Mouse (Mus musculus): Measurements from ENCODE around the gene Degs1. TPM values are rescaled to one million over a fixed set of nuclear protein-coding genes. Genes with fewer than 3 reads are reported as not detected.

Degs1 gene
- total RNA-seq, 1 experiment from 2014 or later, result 27.1 TPM

DNA sequence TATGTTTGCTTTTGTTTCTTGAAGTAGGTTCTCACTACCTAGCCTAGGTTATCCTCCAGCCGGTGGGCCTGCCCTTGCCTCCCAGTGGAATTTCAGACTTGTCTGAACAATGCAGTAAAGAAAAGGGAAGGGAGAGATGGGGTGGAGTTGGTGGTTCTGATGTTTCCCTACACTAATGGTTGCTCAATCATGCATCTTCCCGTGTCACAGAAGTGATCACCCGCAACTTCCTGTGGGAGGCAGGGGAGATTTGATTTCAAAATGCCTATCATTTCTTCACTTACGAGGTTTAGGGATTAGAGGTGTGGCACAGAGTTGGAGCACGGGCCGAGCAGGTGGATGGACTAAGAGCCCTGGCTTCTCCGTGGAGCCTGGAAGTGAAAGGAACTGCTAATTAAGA, 627 bp upstream of the Degs1 start:
- ATAC-seq (replicated peaks; ENCODE audit: low read depth, poor library complexity, severe bottlenecking), result peak; percentile 54

DNA sequence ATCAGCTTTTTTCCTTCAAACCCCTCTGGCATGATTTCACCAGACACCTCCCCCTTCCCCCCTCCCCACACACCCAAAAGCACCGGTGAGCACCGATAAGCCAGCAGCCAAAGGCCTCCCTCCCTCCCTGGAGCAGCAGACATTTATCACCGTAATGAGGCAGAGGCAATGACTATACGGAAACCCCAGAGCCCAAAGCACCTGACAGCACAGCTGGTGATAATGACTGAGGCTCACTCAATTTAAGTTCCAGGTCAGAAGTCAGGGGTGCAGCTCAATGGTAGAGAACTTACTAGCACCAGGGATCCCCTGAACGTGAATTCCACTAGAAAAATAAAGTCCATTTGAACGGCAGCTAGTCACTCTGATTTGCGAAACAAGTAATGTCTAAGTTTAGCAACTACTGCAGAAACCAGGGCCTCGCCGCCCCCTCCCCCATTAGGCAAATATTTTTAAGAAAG, 1.3 kb downstream of the Degs1 start:
- ATAC-seq (replicated peaks; ENCODE audit: low read depth, poor library complexity, severe bottlenecking), result peak; percentile 56

DNA sequence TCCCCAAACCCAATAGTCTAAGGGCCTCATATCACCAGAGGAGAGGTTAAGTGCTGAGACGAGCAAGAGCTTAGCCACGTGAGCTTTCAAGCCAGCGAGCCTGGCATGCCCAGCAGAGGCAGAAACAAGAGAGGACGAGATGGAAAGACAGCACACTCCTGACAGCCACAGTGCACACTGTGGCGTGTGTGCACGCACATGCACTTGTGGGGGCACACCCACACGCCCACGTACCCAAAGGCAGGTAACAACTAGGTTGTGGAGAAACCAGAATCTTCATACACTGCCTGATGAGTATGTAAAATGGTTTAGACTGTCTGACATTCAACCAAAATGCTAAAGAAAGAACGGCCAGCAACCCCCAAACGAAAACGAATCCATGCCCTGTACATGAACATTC, 2.0 kb downstream of the Degs1 start:
- ATAC-seq (replicated peaks; ENCODE audit: low read depth, poor library complexity, severe bottlenecking), result no peak

GRCm38 (mm10) chr1:182280046-182280445, 2.6 kb downstream of the Degs1 start:
- no peak for ATAC-seq (replicated peaks; ENCODE audit: low read depth, poor library complexity, severe bottlenecking)

DNA sequence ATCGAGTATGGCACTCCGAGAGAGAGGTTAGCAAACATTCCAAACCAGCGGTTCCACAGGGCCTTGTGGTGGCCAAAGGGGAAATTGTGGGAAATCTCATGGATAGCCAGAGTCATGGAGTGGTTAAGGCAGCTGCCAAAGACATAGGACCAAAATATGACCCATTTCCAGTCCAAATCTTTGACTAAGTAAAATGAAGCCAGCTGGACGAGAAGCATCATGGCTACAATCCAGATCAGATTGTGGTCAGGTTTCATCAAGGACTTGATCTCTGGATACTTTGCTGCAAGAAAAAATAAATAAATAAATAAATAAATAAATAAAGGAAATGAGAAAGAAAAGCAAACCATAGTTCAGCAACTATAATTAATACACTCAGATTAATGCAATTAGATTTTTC, 3.2 kb downstream of the Degs1 start:
- ATAC-seq (replicated peaks; ENCODE audit: low read depth, poor library complexity, severe bottlenecking), result no peak

- no peak for ATAC-seq (replicated peaks; ENCODE audit: low read depth, poor library complexity, severe bottlenecking)
These were observed 7.5 kb downstream of the Degs1 start for GRCm38 (mm10) chr1:182275109-182275508.

DNA sequence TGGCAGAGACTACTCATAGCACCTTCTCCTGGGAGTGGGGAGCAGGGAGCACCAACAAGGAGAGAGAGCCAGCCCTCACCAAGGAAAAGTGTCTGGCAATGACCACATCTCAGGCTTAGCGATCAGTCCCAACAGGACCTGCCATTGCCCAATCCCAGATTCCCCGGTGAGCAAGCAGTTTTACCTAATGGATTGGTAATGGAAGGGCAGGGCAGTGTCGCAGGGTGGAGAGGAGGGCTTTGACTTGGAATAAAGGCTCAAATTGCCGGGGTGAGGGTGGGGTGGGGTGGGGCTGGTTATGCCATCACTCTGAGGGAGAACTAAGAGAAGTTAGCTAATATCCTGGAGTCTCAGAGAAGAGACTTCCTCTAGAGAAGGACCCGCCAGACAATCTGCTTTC, 11.0 kb downstream of the Degs1 start:
- ATAC-seq (replicated peaks; ENCODE audit: low read depth, poor library complexity, severe bottlenecking), result no peak

- ATAC-seq (replicated peaks; ENCODE audit: low read depth, poor library complexity, severe bottlenecking), result no peak
These were observed 11.5 kb downstream of the Degs1 start for GRCm38 (mm10) chr1:182271130-182271529.

GRCm38 (mm10) chr1:182268317-182268716, 14.3 kb downstream of the Degs1 start:
- ATAC-seq (replicated peaks; ENCODE audit: low read depth, poor library complexity, severe bottlenecking), result no peak

DNA sequence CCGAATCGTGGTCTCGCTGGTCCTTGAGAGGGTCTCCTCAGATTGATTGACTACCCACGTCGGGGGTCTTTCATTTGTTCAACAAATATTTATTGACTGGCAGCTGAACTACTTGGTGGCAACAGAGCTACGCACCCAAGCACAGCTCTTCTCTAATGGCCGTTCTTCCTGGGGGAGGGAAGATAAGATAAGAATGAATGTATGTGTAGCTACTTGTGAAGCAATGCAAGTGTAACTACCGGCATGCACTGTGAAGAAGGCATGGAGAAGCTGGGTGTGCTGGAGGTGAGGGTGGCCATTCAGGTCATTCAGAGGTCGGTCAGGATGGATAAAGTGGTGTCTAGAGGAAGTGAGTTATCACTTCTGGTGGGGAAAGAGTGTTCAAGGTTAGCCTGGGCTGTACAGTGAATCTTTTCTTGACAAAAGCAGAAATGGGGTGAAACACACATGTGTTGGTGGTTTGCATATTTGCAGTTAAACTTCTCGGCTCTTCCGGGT, 16.5 kb downstream of the Degs1 start:
- no peak for ATAC-seq (replicated peaks; ENCODE audit: low read depth, poor library complexity, severe bottlenecking)

GRCm38 (mm10) chr1:182256041-182256680, 26.4 kb downstream of the Degs1 start:
- no peak for ATAC-seq (replicated peaks; ENCODE audit: low read depth, poor library complexity, severe bottlenecking)

GRCm38 (mm10) chr1:182255031-182255430, 27.6 kb downstream of the Degs1 start:
- ATAC-seq (replicated peaks; ENCODE audit: low read depth, poor library complexity, severe bottlenecking), result peak; percentile 99

DNA sequence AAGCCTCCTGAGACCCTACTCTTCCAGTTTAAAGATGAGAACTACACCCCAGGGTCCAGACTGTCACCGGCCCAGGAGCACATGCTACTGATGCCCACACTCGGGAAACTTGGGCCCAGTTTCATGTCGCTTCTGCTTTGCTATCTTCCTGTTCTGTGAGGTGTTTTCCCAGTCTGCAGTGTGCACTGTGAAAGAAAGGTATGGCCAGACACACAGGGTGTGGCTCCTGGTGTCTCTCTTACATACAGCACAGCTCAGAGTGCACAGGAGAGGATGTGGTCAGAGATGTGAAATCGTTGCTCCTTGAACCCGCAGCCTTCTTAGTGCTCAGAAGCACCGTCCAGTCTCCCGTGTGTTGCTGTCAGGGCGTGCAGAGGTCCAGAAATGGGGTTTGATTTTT, 28.0 kb downstream of the Degs1 start:
- peak; percentile 63 for ATAC-seq (replicated peaks; ENCODE audit: low read depth, poor library complexity, severe bottlenecking)

DNA sequence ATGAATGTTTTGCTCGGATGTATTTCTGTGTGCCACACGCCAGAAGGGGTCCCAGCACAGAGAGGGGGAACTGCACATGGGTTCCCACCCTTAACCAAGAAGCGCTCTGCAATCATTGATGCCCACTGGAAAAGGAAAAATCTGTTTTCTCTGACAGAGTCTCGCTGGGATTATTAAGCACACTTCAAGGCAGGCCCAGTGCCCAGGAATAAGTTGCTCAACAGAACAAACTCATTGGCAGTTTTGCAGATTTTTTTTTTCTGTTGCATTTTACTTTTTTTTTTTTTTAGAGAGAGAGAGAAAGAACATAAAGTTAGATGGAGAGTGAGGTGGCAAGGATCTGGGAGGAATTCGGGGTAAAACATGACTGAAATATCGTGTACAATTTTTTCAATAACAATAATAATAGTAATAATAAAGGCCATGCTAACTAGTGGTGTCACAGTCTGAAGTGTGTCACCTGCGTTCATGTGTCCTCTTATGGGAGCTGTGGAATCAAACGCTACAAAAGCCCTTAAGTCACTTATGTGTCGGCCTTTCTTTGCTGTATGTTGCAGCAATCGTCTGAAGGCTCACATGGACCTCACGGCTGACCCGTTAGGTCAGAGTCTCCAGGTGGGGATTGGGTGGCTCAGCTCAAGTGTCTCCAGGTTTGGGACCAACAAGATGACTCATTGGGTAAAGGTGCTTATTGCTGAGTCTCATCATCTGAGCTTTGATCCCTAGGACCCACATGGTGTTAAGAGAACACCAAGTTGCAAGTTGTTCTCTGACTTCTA, 28.7 kb downstream of the Degs1 start:
- no peak for ATAC-seq (replicated peaks; ENCODE audit: low read depth, poor library complexity, severe bottlenecking)

- ATAC-seq (replicated peaks; ENCODE audit: low read depth, poor library complexity, severe bottlenecking), result no peak
These were observed 30.0 kb downstream of the Degs1 start for GRCm38 (mm10) chr1:182252534-182253171.

- no peak for ATAC-seq (replicated peaks; ENCODE audit: low read depth, poor library complexity, severe bottlenecking)
These were observed 31.9 kb downstream of the Degs1 start for GRCm38 (mm10) chr1:182250734-182251133.

- ATAC-seq (replicated peaks; ENCODE audit: low read depth, poor library complexity, severe bottlenecking), result no peak
These were observed 33.3 kb downstream of the Degs1 start for GRCm38 (mm10) chr1:182249298-182249697.

DNA sequence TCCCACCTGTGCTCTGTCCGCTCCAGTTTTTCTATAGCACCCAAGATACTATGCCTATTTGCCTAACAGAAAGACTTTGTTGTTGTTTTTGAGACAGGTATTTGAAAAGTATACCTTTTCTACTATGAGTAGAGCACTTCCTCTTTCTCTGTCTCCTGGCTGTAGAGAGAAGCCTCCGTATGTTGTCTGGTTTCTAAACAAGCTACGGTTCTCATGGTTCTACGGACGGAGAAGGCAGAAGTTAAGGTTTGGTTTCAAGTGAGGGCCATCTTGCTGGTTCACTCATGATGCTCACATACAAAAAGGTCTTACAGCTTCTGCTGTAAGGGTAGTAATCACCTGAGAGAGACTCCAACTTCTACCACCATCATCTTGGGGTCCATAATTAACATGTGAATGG, 37.6 kb downstream of the Degs1 start:
- no peak for ATAC-seq (replicated peaks; ENCODE audit: low read depth, poor library complexity, severe bottlenecking)

DNA sequence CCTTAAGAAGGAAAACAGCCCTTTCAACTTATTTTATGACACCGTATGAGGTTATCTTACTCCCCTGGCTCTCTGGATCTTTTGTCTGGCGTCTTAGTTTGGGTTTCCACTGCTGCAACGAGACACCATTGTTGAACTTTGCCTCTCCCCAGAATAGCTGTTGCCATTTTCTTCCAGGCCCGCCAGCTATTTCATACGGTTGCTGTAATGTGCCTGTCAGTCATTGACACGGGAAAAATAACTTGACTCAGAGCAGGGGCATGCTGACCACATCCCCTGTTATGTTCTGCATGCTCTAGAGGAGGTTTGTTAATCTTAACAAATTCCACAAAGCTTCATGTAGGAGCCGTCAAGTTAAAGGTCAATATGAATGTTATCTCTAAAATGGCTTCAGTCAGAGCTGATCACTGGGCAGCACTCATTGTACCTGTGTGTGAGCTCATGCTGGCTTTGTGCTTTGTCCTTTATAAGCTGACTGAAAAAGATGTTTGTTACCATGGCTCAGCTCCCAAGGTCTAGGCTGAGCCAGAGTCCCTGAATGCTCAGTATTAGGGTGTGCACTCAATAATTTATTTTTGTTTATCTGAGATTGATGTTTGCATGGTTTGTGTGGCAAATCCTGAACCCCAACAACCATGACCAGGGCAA, 44.4 kb downstream of the Degs1 start:
- ATAC-seq (replicated peaks; ENCODE audit: low read depth, poor library complexity, severe bottlenecking), result no peak

- ATAC-seq (replicated peaks; ENCODE audit: low read depth, poor library complexity, severe bottlenecking), result no peak
These were observed 45.2 kb downstream of the Degs1 start for GRCm38 (mm10) chr1:182237386-182237785.
